8 mouse cellular contexts compared by ENCODE assay signal in the genomic region with DNA sequence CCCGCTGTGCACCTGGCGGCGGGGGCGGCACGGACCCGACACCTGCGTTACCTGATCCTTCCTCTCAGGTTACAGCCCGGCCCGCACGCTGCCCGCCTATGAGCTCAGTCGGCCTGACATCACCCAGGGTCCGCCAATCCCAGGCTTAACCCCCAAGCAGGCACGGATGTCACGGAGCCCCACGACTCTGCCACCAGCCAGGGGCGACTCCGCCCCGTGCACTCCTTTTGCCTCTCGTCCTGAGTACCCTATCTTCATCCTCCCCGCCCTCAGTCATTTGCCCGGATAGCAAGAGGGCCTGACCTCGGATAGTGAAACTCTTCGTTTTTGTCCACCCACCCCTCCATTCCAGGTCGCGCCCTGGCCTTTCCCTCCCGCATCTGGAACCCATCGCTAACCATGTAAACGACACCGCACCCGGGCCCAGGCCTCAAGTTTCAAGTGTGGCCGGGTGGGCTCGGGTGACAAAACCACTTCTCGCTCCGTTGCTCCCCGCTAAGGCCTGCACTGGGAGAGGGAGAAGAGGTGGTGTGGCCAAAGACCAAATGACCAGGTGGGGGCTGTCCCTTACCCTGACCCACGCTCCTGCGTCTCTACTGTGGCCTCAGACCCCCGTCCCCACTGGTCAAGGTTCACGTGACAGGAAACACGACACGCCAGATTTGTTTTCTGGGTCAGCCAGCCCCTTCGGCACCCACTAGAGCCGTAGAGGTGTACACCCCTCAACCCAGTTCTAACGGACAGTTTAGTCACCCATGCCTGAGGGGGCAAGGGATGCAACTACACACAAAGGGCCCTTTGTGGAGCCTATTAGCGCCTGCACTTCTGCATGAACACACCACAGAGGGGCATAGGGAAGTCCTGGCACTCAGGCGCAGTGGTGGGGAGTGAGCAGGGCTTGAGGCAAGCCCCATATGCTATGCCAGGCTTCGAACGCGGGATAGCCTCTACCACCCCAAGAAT. TPM values are rescaled to one million over a fixed set of nuclear protein-coding genes. Genes with fewer than 3 reads are reported as not detected.
A peak's percentile ranks its signal among the peaks of the same experiment; 100 is the strongest.
DNase-seq lines count a peak whose midpoint lies in the region; ATAC-seq lines count a peak whose summit lies in the region.

No protein-coding gene starts in this region.

- no peak for ATAC-seq in hindbrain, embryonic 14.5 days (ENCODE audit: low FRiP score)
- ATAC-seq in midbrain, embryonic 14.5 days (ENCODE audit: low FRiP score, low TSS enrichment) = no peak

- H3K4me2 ChIP-seq in hindbrain, embryonic 14.5 days (replicated peaks) = peak overlapping the region; percentile 51; the same call in 1 of the 2 replicates
- H3K4me2 ChIP-seq in midbrain, embryonic 14.5 days (ENCODE audit: low read length) = peak overlapping the region; percentile 15; the same call in 1 of the 2 replicates

- no peak for DNase-seq in heart, embryonic 10.5 days (ENCODE audit: low spot score)
- DNase-seq in heart, postnatal 25 days (ENCODE audit: low spot score) = no peak
- DNase-seq in R1 (ENCODE audit: low read depth, low spot score) = peak; percentile 31
- no peak for DNase-seq in hindbrain, embryonic 14.5 days (ENCODE audit: low spot score)
- DNase-seq in midbrain, embryonic 14.5 days = no peak
- DNase-seq in natural killer cell, adult 2 months (ENCODE audit: low spot score in 2 of 2) = no peak
- DNase-seq in urinary bladder, postnatal 25 days (ENCODE audit: low spot score) = no peak
- DNase-seq in adrenal gland, postnatal 36 days = no peak

- peaks cover 40% of the 10 kb centered on the region for H3K4me1 ChIP-seq in heart, embryonic 10.5 days
- H3K4me1 ChIP-seq in hindbrain, embryonic 14.5 days (replicated peaks; ENCODE audit: control insufficient read depth, insufficient read depth, low read length) = peaks cover 9% of the 10 kb centered on the region; the same call in 1 of the 2 replicates
- H3K4me1 ChIP-seq in midbrain, embryonic 14.5 days (ENCODE audit: control insufficient read depth, insufficient read depth, low read length) = peaks cover 11% of the 10 kb centered on the region

- peak overlapping the region; percentile 59 for H3K4me3 ChIP-seq in heart, embryonic 10.5 days
- H3K4me3 ChIP-seq in hindbrain, embryonic 14.5 days (replicated peaks; ENCODE audit: low read length) = no peak overlapping the region
- H3K4me3 ChIP-seq in midbrain, embryonic 14.5 days (replicated peaks; ENCODE audit: low read depth, low read length) = no peak overlapping the region

- no peaks in the 10 kb centered on the region for H3K9me3 ChIP-seq in heart, embryonic 10.5 days
- H3K9me3 ChIP-seq in hindbrain, embryonic 14.5 days (ENCODE audit: control insufficient read depth, low read length) = no peaks in the 10 kb centered on the region
- H3K9me3 ChIP-seq in midbrain, embryonic 14.5 days (ENCODE audit: control insufficient read depth, low read length) = no peaks in the 10 kb centered on the region

- intact Hi-C loops in heart, postnatal 25 days (cut with DNase I) = no loop called here

- peaks cover 97% of the 10 kb centered on the region for H3K27me3 ChIP-seq in heart, embryonic 10.5 days (ENCODE audit: insufficient read depth, poor library complexity, severe bottlenecking)
- H3K27me3 ChIP-seq in hindbrain, embryonic 14.5 days (ENCODE audit: control insufficient read depth, insufficient read depth, low read length) = peaks cover 81% of the 10 kb centered on the region
- peaks cover 74% of the 10 kb centered on the region for H3K27me3 ChIP-seq in midbrain, embryonic 14.5 days (ENCODE audit: control insufficient read depth, insufficient read depth, low read length)

- H3K9ac ChIP-seq in hindbrain, embryonic 14.5 days = no peak overlapping the region
- H3K9ac ChIP-seq in midbrain, embryonic 14.5 days (replicated peaks; ENCODE audit: low read length) = no peak overlapping the region; the same call in 1 of the 2 replicates

- no peaks in the 10 kb centered on the region for H3K36me3 ChIP-seq in heart, embryonic 10.5 days
- H3K36me3 ChIP-seq in hindbrain, embryonic 14.5 days (replicated peaks; ENCODE audit: control insufficient read depth, insufficient read depth) = no peaks in the 10 kb centered on the region
- H3K36me3 ChIP-seq in midbrain, embryonic 14.5 days (ENCODE audit: control insufficient read depth, insufficient read depth, low read length) = no peaks in the 10 kb centered on the region

- 6% methylated on average over 50 of the region's 50 CpGs for WGBS in heart, embryonic 10.5 days
- WGBS in hindbrain, embryonic 14.5 days = 3% methylated on average over 50 of the region's 50 CpGs
- 5% methylated on average over 50 of the region's 50 CpGs for WGBS in midbrain, embryonic 14.5 days

- peak overlapping the region; percentile 59; the same call in 1 of the 2 replicates for H3K27ac ChIP-seq in heart, embryonic 10.5 days
- H3K27ac ChIP-seq in hindbrain, embryonic 14.5 days = no peak overlapping the region
- no peak overlapping the region for H3K27ac ChIP-seq in midbrain, embryonic 14.5 days (replicated peaks; ENCODE audit: low read depth, low read length)

RNA-seq across cellular contexts. Expression of a gene that starts 16.4 kb away (rescaled TPM):
- polyA plus RNA-seq in heart, embryonic 10.5 days (2016; fragmentation: Nextera tagmentation; extraction: Ambion mirVana) = 0.90 and 1.3 TPM in 2 replicates
- total RNA-seq in heart, postnatal 25 days (2021) = 1 to 10 TPM; 2.9 to 3.0 TPM
- polyA plus RNA-seq in hindbrain, embryonic 14.5 days (2014; fragmentation: Nextera tagmentation; extraction: Ambion mirVana) = 0.94 and 0.95 TPM in 2 replicates
- 0.54 and 1.2 TPM in 2 replicates for polyA plus RNA-seq in midbrain, embryonic 14.5 days (2014; fragmentation: Nextera tagmentation; extraction: Ambion mirVana)
- total RNA-seq in adrenal gland, postnatal 36 days (2021) = 1 to 10 TPM; 1.7 to 3.0 TPM

RNA-seq across cellular contexts. Expression of a gene that starts 20.1 kb away (rescaled TPM):
- 1.4 and 4.0 TPM in 2 replicates for polyA plus RNA-seq in heart, embryonic 10.5 days (2016; fragmentation: Nextera tagmentation; extraction: Ambion mirVana)
- 1 to 10 TPM; 1.7 to 2.2 TPM for total RNA-seq in heart, postnatal 25 days (2021)
- polyA plus RNA-seq in hindbrain, embryonic 14.5 days (2014; fragmentation: Nextera tagmentation; extraction: Ambion mirVana) = 0.25 and 0.40 TPM in 2 replicates
- polyA plus RNA-seq in midbrain, embryonic 14.5 days (2014; fragmentation: Nextera tagmentation; extraction: Ambion mirVana) = not detected in 2 replicates
- 1 to 10 TPM; 1.2 to 1.5 TPM for total RNA-seq in adrenal gland, postnatal 36 days (2021)

RNA-seq across cellular contexts. Expression of a gene that starts 26.6 kb away (rescaled TPM):
- polyA plus RNA-seq in heart, embryonic 10.5 days (2016; fragmentation: Nextera tagmentation; extraction: Ambion mirVana) = not detected in 2 replicates
- total RNA-seq in heart, postnatal 25 days (2021) = not detected
- polyA plus RNA-seq in hindbrain, embryonic 14.5 days (2014; fragmentation: Nextera tagmentation; extraction: Ambion mirVana) = not detected in 2 replicates
- not detected in 2 replicates for polyA plus RNA-seq in midbrain, embryonic 14.5 days (2014; fragmentation: Nextera tagmentation; extraction: Ambion mirVana)
- total RNA-seq in adrenal gland, postnatal 36 days (2021) = not detected

RNA-seq across cellular contexts. Expression of a gene that starts 45.8 kb away (rescaled TPM):
- 43.7 and 48.9 TPM in 2 replicates for polyA plus RNA-seq in heart, embryonic 10.5 days (2016; fragmentation: Nextera tagmentation; extraction: Ambion mirVana)
- total RNA-seq in heart, postnatal 25 days (2021) = 10 to 100 TPM; 53.4 to 58.8 TPM
- 352 and 396 TPM in 2 replicates for polyA plus RNA-seq in hindbrain, embryonic 14.5 days (2014; fragmentation: Nextera tagmentation; extraction: Ambion mirVana)
- 276 and 368 TPM in 2 replicates for polyA plus RNA-seq in midbrain, embryonic 14.5 days (2014; fragmentation: Nextera tagmentation; extraction: Ambion mirVana)
- 10 to 100 TPM; 37.1 to 53.6 TPM for total RNA-seq in adrenal gland, postnatal 36 days (2021)

RNA-seq across cellular contexts. Expression of a gene that starts 59.8 kb away (rescaled TPM):
- 10.1 and 10.2 TPM in 2 replicates for polyA plus RNA-seq in heart, embryonic 10.5 days (2016; fragmentation: Nextera tagmentation; extraction: Ambion mirVana)
- 10 to 100 TPM; 18.7 to 18.9 TPM for total RNA-seq in heart, postnatal 25 days (2021)
- 10.0 and 10.9 TPM in 2 replicates for polyA plus RNA-seq in hindbrain, embryonic 14.5 days (2014; fragmentation: Nextera tagmentation; extraction: Ambion mirVana)
- 7.0 and 8.0 TPM in 2 replicates for polyA plus RNA-seq in midbrain, embryonic 14.5 days (2014; fragmentation: Nextera tagmentation; extraction: Ambion mirVana)
- 10 to 100 TPM; 10.0 to 13.5 TPM for total RNA-seq in adrenal gland, postnatal 36 days (2021)
